Mouse (Mus musculus) cerebral cortex, adult 2 months (tissue): ENCODE results near the gene Akap9.

Experiments used
- WGBS: fragments of 180-500 bp; shearing (Covaris S2); methylation state at CpG from one replicate; pipeline ENCODE4 v1.1.7; 2018; 5-methylcytosine and 5-hydroxymethylcytosine counted together

The Akap9 gene

DNA sequence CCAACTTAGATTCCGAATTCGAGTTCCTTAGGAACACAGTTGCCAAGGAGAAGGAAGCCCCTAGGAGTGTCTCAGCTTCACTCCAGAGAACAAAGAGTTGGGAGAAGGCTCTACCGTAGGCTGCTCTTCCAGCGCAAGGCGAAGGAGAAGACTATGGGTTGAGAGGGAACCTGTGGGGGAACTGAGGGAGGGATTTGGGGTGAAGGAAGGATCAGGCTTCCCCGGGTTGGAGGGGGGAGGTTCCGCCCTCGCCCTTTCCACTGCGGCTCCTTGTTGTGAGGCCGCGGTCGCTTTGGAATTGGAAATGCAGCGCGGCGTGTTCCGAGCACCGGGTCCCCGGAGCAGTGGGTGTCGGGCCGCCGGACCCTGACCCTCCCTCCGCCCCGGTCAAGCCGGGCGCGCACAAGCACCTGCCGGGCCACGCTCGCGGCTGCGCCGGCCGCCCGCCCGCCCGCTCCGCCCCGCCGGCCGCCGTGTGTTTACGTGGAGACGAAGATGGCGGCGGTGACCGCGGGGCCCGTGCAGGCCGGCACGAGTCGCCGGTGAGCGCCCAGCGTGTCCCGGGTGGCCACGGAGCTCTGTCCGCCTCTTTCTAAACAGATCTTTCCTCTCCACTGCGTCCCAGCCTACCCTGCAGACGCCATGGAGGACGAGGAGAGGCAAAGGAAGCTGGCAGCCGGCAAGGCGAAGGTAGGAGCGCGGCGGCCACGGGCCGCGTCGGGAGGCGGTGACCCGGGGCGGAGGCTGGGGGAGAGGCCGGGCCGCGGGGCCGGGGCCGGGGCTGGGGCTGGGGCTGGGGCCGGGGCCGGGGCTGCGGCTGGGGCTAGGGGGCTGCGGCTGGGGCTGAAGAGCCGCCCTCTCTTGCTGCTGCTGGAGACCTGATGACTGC, at the start of gene Akap9:
Akap9 (plus strand) TSS at position 254 of the 889 bp plus-strand sequence.
- 1% methylated on average over 73 of the region's 82 CpGs for WGBS

DNA sequence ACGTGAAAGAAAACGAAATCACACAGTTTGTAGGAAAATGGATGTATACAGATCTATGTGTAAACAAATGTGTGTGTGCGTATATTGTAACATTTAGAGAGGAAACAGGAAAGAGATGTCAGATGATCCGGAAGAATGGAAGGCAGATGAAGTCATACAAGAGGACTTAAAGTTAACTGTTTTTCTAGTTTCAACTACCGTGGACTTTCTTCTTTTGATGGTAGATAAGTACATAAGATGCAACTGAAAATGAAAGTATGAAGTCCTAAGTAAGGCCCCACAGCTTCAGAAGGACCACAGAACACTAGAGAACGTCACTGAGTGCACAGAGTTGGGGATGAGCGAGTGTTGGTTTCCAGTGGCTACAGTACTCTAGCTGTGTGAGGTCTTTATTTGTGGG, 41.0 kb upstream of the Akap9 start:
- 90% methylated on average over 7 of the region's 7 CpGs for WGBS

DNA sequence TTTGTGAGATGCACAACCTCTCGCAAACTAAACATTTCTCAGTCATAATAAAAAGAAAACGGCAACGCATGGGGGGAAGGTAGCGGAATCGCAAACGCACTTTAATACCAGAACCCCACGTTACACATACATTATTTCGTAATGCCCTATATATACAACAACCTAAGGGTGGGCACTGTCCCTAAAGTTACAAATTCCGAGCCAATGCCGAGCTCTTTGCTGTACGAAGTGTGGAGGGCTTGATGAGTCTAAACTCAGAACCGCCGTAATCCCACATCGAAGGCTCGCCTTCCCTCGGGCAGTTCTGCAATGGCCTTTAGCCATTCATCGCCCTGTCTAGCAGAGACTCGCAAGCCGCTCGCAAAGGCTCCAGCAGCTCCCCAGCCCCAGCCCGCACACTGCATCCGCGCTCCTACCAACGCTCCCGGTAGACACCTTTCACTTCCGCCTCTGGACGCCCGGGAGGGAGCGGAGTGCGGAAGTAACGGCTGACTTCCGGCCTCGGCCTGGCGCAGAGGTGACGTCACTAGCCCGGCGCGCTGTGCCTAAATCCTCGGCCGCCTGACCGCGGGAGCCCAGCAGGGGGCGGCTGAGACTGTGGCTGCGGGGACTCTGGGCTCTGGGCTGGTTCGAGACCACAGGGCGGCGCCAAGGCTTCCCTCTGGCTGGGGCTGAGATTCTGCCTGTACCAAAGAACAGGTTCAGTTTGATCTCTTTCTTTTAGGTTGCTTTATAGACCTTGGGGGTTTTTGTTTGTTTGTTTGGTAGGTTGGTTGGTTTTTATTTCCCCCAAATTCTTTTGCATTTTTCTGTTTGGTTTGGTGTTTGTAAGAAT, 34.2 kb upstream of the Akap9 start, which contains the start of gene Mterf1a:
Mterf1a (minus strand) TSS at position 475 of the 835 bp plus-strand sequence.
- 1% methylated on average over 9 of the region's 47 CpGs for WGBS

DNA sequence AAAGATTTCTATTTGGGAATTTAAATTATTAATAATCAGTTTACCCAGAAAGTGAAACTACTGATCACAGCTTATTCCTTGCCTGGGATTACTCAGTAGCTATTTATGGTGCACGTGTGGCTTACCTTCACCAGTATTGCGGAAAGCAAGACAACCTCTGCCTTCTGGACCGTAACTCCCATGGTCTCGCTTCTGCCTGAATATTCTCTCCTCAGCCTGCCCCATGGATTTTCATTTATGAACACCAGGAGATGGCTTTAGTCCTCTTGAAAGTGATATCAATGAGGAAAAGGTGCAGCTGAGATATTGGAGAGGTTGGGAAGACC, 33.6 kb upstream of the Akap9 start:
- WGBS, result 94% methylated on average over 4 of the region's 4 CpGs

DNA sequence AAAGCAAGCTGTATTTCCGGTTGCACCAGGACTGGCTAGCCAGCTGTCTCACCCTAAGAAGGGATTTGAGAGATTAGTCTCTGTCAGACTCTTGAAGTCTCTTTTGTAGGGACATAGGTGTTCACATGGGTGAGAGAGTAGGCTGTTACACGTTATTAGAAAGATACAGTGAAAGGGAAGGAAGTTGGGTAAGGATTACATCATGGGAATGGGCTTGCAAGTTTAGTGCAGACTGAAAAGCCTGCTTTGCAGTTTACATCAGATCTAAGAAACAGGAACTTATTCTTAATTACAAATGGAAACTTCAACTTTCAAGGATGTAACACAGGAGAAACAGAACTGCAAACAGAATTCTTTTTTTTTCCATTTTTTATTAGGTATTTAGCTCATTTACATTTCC, 22.4 kb upstream of the Akap9 start:
- 74% methylated on average over 2 of the region's 2 CpGs for WGBS

DNA sequence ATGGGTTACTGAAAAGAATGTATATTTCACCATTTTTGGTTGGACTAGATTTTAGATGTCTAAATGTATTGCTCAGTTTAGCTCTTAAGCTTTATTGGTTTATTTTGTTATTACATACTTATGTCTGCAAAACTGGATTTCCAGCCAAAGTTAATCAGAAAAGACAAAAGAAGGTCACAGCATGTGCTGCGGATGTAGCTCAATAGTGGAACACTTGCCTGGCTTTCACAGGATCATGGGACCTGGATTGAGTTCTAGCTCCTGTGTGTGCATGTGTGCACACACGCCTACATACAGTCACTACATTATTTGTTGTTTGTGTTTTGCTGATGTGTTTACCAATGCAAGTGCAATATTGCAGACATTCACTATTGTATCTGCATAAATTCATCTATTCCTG, 5.5 kb upstream of the Akap9 start:
- WGBS, result 93% methylated on average over 2 of the region's 2 CpGs

DNA sequence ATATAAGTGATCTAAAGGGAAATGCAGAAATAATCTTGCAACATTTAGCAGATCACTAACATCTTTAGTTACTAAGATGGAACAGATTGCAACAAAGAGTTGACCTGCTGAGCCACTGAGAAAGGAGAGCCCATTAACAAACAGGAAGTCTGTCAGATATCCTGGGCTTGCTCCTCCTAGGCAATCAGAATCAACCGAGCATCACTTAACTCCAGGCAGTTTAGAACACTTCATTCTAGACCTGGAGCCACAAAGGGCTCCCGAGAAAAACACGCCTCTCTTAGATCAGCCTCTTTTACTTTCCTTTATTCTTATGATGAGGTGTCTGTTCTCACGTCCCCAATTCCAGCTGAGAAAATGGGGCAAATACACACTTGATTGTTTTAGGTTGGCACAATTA, 1.2 kb upstream of the Akap9 start:
- 54% methylated on average over 4 of the region's 4 CpGs for WGBS

DNA sequence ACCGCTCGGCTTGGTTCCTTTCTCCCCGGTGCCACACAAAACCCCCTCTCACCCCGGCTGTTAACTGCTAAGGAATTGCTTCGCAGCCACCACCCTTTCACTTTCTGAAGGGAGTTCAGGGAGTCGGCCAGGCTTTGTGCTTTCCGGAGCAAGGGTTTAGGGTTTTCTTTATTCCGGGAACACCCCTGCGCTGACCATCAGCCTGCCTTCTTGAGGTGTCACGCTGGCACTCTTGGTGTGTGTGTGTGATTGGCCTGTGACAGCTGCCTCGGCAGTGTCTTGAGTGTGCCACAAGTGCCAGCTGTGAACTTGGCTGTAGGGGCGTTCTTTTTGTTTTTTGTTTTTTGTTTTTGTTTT, 814 bp downstream of the Akap9 start:
- 0% methylated on average over 12 of the region's 12 CpGs for WGBS

DNA sequence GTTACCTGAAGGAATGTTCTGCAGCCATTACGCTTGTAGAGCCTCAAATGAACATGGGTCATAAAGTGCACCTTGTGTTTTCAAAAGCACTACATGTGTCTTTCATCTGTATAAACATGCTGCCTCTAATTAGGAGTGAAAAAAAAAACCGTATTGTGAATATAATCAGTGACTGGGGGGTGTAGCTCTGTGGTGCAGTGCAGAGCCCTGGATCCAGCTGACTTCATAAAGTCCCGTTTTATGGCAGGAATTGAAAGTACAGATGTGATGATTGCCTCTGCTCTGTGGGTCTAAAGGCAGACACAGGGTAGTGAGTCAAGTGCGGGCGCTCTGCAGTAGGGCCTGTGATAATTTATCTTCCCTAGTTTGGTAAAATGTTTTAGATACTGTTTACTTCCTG, 2.9 kb downstream of the Akap9 start:
- WGBS, result 71% methylated on average over 5 of the region's 5 CpGs

DNA sequence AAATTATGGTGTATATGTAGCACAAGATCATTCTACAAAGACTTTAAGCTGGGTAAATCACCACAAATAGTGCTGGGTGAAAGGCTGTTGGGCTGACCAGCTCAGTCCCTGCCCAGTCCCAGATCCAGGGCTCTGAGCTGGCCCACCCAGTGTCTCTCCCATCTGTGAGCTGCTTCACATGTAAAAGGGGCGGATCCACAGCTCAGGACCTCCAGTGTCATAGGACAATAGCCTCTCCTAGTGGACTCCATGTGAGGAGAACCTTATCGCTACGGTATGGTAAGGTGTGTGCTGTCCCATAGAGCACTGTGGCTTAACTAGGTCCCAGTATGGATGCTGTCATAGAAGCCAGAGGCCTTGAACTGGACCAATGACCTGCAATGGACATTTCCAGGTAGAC, 3.8 kb downstream of the Akap9 start:
- 91% methylated on average over 3 of the region's 3 CpGs for WGBS

DNA sequence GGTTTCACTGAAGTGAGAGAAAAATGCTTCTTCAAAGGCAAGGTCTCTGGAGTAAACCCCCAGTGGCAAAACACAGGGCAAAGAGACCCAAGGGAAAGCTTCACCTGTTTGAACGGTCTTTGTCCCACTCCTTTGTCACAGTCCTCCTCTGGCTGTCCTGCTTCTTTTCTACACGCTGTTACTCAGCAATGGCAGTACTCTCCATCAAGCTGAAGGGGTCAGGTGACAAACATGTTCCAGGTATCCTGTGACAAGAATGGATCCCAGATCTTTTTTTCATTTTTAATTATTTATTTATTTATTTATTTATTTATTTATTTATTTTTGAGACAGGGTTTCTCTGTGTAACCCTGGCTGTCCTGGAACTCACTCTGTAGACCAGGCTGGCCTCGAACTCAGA, 5.7 kb downstream of the Akap9 start:
- WGBS, result 98% methylated on average over 3 of the region's 3 CpGs

DNA sequence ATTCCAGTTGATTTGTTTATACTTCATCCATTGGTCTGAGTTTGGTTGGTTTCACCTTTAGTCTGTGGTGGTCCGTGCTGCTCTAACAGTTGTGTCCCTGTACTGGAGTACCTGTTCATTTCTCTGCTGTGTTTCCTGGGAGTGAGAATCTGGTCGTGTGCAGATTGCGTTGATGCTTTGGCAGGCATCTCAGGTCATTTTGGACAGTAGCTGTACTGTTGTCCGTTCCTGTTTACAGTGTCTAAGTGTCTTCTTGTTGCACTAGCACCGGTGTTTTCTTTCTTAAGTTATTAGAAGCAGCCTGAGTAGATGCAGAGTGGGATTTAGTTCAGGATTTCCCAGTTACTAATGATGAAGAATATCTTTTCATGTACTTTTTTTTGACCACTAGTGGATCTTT, 7.4 kb downstream of the Akap9 start:
- WGBS, result 74% methylated on average over 5 of the region's 5 CpGs

DNA sequence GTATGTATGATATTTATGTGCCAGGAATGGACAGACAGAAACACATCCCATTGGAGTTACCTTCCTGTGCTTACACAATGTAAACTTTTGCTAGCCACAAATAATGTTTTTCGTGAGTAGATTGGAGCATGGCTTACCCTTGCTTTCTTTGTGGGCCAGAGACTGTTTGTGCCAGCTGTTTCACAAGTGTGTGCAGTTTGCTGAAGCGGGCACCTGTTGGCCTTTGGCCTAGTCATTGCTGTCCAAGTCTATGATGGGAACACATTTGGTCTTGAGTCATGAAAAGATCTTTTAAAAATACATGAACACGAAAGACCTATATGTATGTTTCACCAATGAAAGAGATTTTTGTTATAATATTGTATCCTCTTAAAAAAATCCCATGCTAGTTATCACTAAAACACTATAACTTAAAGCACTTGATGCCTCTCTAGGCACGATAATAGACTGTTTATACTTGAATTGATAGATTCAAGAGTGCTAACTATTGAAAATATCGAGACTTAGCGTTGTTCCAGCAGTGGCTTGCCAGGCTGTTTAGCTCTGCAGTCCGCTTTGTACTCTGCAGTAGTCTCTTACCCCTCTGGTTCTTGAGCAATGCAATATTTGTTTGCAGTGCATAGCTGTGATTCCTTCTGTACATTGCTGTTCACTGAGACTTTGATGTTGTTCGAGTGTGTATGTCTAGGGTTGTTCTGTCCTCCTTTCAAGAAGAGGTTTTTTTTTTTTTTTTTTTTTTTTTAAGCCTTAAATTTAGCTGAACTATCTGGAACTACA, 8.1 kb downstream of the Akap9 start:
- 77% methylated on average over 8 of the region's 8 CpGs for WGBS

DNA sequence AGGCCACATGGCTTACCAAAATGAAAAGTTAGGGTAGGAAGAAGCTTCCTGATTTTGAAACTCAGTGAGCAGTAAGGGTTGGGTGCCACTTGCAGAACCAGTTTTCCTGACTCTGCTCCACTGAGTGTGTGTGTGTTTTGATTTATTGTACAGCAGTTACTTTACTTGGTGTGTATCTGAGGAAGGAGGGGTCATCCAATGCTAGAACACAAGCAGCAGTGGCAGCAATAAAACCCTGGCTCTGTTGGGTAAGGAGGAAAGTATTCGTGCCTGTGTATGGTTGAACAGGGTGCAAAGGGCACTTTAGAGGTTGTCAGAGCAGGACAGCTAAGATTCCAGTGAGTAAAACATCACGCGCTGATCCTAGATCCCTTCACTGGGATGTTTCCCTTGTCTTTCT, 11.1 kb downstream of the Akap9 start:
- 98% methylated on average over 3 of the region's 3 CpGs for WGBS

DNA sequence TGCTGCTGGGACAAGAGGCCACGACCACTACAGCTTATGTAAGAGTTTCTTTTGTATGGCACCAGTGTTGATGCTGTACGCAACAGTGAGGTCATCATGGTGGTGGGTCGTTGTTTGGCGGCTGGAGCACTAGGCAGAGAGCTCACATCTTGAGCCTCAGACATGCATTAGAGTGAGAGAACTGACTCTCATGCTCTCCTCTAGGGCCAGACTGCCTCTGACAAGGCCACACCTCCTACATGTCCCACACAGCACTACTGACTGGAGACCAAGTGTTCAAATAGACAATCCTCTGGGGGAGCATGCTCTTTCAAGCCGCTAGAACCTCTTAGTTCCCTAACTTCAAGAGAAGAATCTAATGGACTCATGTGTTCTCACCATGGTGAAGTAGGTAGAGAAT, 11.5 kb downstream of the Akap9 start:
- 90% methylated on average over 5 of the region's 5 CpGs for WGBS

DNA sequence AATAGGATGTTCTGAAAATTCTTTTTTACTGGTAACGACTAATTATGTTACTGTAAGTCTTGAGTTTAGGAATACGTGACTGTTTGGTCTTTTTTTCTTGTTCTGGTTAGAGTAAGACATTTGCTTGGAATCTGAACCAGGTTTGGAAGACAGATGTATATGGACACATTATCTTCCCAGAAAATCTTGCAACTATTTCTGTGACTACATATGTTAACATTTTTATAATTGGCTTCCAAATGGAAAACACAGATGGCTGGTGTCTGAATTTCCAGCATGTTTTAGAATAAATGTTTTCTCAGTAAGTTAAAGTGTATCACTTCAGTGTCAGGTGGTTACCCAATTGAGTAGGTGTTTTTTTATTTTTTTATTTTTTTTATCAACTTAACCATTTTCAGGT, 13.4 kb downstream of the Akap9 start:
- WGBS, result 50% methylated on average over 2 of the region's 2 CpGs

DNA sequence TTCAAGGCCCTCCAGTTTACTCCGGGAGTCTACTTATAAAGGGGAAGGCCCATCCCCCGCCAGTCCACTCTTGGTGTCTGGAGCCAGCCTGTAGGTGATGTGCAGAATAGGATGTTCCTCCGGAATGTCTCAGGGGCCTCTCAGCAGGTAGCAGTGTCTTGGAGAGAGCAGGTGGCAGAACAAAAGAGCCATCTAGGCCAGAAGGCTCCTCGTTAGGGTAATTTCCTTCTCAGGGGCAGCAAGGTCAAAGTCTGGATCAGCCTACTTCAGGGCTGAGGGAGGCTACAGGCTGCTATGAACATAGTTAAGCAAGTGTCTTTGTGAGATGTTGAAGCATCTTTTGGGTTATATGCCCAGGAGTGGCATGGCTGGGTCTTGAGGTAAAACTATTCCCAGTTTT, 15.3 kb downstream of the Akap9 start:
- 69% methylated on average over 4 of the region's 4 CpGs for WGBS

DNA sequence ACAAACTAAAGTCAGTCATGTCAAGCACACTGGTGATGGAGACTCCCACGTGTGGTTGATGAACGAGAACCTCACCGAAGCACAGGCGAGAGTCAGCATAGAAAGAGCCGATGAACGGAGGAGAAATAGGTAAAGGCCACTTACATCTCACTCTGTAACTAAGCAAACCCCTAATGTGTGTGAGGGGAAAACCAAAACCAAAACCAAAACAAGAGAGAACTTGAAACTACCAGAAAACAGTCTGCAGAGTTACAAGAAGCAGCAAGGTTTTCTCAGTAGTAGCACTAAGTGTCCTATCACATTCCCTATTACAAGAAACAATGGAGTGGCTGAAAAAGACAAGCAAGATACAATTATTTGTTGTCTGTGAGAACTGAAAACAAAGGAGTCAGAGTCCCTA, 24.6 kb downstream of the Akap9 start:
- 94% methylated on average over 6 of the region's 6 CpGs for WGBS

DNA sequence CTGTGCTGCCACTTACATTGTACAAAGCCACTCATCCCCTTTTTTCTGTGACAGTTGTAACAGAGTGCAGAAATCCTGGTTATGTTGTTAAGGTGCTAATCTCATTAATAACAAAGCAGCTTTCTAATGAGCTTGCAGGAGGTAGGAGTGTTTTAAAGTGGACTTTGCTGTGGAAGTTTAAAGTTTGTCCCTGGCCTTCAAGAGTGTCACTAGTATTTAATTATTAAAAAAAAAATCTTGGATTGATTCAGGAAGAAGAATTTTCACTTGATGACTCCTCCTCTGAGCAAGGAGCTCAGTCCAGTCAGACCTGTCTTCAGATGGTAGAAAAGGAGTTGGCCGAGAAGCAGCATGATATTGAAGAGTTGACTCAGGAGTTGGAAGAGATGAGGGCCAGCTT, 26.7 kb downstream of the Akap9 start:
- WGBS, result 93% methylated on average over 1 of the region's 1 CpGs

DNA sequence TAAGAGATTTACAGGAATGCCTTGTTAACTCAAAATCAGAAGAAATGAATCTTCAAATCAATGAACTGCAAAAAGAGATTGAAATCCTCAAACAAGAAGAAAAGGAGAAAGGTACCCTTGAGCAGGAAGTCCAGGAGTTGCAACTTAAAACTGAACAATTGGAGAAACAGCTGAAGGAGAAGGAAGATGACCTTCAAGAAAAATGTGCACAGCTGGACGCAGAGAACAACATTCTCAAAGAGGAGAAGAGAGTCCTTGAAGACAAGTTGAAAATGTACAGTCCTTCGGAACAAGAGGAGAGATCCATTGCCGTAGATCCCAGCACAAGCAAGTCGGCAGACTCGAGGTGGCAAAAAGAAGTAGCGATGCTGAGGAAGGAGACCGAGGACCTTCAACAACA, 33.4 kb downstream of the Akap9 start:
- WGBS, result 97% methylated on average over 7 of the region's 7 CpGs

DNA sequence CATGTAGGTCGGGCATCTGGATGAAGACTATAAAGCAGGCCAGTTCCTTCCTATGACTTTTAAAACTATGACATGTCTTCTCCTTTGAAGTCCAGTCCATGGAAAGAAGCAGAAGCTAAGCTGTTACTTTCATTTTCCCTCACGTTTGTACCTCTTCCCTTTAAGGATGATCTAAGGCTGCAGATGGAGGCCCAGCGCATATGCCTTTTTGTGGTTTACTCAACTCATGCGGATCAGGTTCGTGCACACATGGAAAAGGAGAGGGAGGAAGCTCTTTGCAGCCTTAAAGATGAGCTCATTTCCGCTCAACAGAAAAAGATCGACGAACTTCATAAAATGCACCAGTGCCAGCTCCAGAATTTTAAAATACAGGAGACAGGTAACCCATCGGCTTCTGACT, 40.6 kb downstream of the Akap9 start:
- 88% methylated on average over 9 of the region's 9 CpGs for WGBS

DNA sequence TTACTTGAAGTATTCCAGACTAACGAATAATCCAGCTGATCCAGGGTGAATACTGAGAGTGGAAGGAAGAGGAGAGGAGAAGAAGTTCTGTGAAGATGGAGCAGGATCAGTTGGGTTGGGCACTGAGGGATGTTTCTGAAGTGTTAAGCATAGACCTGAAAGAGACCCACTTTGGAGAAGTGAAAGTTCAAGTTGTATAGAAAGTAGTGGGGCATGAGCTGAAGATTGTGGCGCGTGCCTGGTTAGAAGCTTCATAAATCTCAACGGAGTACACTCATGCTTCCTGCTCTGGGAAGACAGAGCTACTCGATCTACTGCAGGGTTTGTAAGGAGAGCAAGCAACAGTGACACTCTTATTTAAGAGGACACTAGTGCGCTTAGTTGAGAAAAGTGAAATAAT, 41.3 kb downstream of the Akap9 start:
- WGBS, result 94% methylated on average over 6 of the region's 6 CpGs
